Mouse (Mus musculus) forebrain, embryonic 10.5 days (tissue): ENCODE measurements around the gene Ccdc157. TPM values are rescaled to one million over a fixed set of nuclear protein-coding genes. Genes with fewer than 3 reads are reported as not detected.
A peak's percentile ranks its signal among the peaks of the same experiment; 100 is the strongest.

ENCODE experiments used
- DNase-seq: peaks from one replicate; pipeline ENCODE4 v3.0.0-alpha.2; 2017; ENCODE audit warnings: low spot score; ENCODE audit errors: extremely low spot score
- H3K27ac ChIP-seq: fragments of 300-500 bp; sonication (generic); 2 replicates; pipeline ENCODE4 v1.5.1; 2016; ENCODE audit warnings: mild to moderate bottlenecking
- H3K27me3 ChIP-seq: fragments of 300-500 bp; sonication (generic); 2 replicates; pipeline ENCODE4 v1.6.1; 2016; ENCODE audit warnings: mild to moderate bottlenecking; ENCODE audit not compliant: poor library complexity, severe bottlenecking
- H3K36me3 ChIP-seq: fragments of 300-500 bp; sonication (generic); replicated peaks from 2 replicates; pipeline ENCODE4 v1.6.1; 2016; ENCODE audit warnings: mild to moderate bottlenecking, moderate library complexity
- H3K4me1 ChIP-seq: fragments of 300-500 bp; sonication (generic); 2 replicates; pipeline ENCODE4 v1.6.1; 2016
- H3K4me3 ChIP-seq: fragments of 300-500 bp; sonication (generic); 2 replicates; pipeline ENCODE4 v1.5.1; 2016; ENCODE audit warnings: mild to moderate bottlenecking, moderate library complexity
- H3K9me3 ChIP-seq: fragments of 300-500 bp; sonication (generic); 2 replicates; pipeline ENCODE4 v1.6.1; 2016; ENCODE audit warnings: mild to moderate bottlenecking, moderate library complexity
- WGBS: fragments of 180-500 bp; shearing (Covaris S2); methylation state at CpG from one replicate; pipeline ENCODE4 v1.1.7; 2016; 5-methylcytosine and 5-hydroxymethylcytosine counted together
- polyA plus RNA-seq: library from polyadenylated mRNA; unstranded; fragments of >200 nt; fragmentation: Nextera tagmentation; extraction: Ambion mirVana; gene quantifications from 2 replicates; pipeline ENCODE4 v1.2.1, GENCODE M21; 2016

Gene Ccdc157
- polyA plus RNA-seq, 1 experiment from 2014 or later: 7.8 TPM

DNA sequence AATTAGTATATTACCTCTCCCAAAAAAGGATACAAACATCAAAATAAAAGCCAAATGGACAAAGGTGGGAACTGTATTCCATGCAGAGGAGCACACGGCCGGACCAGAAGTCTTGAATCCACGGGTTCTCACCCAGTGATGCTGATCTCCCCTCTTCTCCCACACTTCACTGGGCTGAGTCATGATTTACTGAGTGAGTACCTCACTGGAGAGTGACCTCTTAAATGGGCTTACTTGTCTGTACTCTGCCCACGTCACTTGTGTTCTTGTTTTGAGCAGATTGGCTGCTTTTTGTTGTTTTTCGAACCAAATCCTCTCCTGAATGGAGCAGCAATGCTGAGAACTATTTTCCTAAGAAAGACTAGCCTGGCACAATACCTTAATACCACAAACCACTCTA, 55.1 kb downstream of the Ccdc157 start:
- no peaks in the 10 kb centered on the region for H3K9me3 ChIP-seq
- no peaks in the 10 kb centered on the region for H3K27me3 ChIP-seq
- 0 out of 2 replicates have a peak, but pooled peaks cover 2% of the 10 kb centered on the region for H3K36me3 ChIP-seq
- WGBS: 85% methylated on average over 5 of the region's 5 CpGs
- DNase-seq: no peak
- H3K4me1 ChIP-seq: no peaks in the 10 kb centered on the region
- H3K27ac ChIP-seq: no peak overlapping the region
- no peak overlapping the region for H3K4me3 ChIP-seq

- Histone ChIP-seq H3K27me3 (no peaks in the 10 kb centered on the region), H3K27ac (no peak overlapping the region), H3K36me3 (0 out of 2 replicates have a peak, but pooled peaks cover 2% of the 10 kb centered on the region), H3K4me3 (no peak overlapping the region), H3K9me3 (no peaks in the 10 kb centered on the region), H3K4me1 (no peaks in the 10 kb centered on the region)
- WGBS: 86% methylated on average over 14 of the region's 14 CpGs
- DNase-seq: no peak
Observed at GRCm38 (mm10) chr11:4103522-4103921, 56.6 kb downstream of the Ccdc157 start.

- Histone ChIP-seq H3K4me1 (peaks cover 14% of the 10 kb centered on the region), H3K36me3 (no peaks in the 10 kb centered on the region), H3K27ac (no peak overlapping the region), H3K27me3 (no peaks in the 10 kb centered on the region), H3K9me3 (no peaks in the 10 kb centered on the region), H3K4me3 (no peak overlapping the region)
- DNase-seq: no peak
- 88% methylated on average over 5 of the region's 5 CpGs for WGBS
Observed at GRCm38 (mm10) chr11:4101851-4102250, 58.2 kb downstream of the Ccdc157 start.

- H3K4me1 ChIP-seq: peaks cover 34% of the 10 kb centered on the region
- no peaks in the 10 kb centered on the region for H3K36me3 ChIP-seq
- DNase-seq: no peak
- H3K9me3 ChIP-seq: no peaks in the 10 kb centered on the region
- H3K27me3 ChIP-seq: no peaks in the 10 kb centered on the region
- 69% methylated on average over 3 of the region's 3 CpGs for WGBS
- no peak overlapping the region for H3K4me3 ChIP-seq
- no peak overlapping the region for H3K27ac ChIP-seq
Observed at GRCm38 (mm10) chr11:4099447-4099846, 60.6 kb downstream of the Ccdc157 start.

GRCm38 (mm10) chr11:4098816-4099215, 61.3 kb downstream of the Ccdc157 start:
- peaks cover 41% of the 10 kb centered on the region for H3K4me1 ChIP-seq

DNA sequence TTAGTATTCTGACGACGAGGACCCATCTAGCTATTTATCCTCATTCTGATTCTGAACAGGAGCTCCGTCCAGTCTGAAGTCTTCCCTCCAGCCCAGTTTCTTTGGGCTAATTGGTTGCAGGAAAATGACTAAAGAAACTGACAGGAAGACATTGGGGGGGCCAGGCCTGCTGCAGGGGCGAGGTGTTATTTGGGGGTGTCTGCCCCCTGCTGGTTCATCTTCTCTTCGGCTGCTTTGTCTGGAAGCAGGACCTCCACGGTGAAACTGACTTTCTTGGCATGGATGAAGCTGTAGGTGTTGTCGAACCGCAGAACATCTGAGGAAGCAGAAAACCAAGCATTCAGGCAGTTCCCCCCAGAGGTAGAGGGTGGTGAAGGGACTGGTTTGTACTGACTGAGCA, 62.0 kb downstream of the Ccdc157 start:
- peaks cover 8% of the 10 kb centered on the region for H3K36me3 ChIP-seq

More at GRCm38 (mm10) chr11:4098816-4099215, 61.3 kb downstream of the Ccdc157 start:
- Histone ChIP-seq H3K27me3 (no peaks in the 10 kb centered on the region), H3K9me3 (no peaks in the 10 kb centered on the region), H3K36me3 (peaks cover 1% of the 10 kb centered on the region; the same call in 1 of the 2 replicates), H3K4me3 (no peak overlapping the region), H3K27ac (no peak overlapping the region)
- no peak for DNase-seq
- WGBS: 89% methylated on average over 7 of the region's 7 CpGs

DNA sequence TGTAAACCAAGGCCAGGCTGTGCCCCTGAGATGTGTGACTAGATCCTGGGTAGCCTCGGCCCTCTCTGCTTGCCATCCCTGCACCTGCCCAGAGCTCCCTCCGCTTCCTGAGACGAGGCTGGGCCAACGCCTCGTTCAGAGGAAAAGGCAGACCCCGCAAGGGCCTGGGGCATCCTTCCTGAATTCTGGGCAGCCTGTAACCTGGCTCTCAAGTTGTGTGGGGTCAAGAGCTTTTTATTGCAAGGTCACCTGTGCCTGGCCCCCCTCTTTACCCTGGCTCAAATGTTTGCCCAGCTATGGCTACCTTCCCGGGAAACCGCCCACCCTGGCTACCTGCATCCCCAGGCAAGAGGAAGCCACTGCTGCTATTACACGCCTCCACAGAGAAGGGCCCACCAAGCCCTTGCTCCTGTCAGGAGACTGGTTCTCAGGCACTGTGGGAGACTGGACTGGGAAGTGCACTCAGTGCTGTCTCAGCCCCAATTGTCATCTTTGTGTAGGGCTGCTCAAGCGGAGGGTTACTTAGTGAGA, 62.9 kb downstream of the Ccdc157 start:
- peak; percentile 30 for DNase-seq
- Histone ChIP-seq H3K27ac (peak overlapping the region; percentile 93), H3K27me3 (no peaks in the 10 kb centered on the region), H3K9me3 (no peaks in the 10 kb centered on the region), H3K36me3 (peaks cover 15% of the 10 kb centered on the region), H3K4me1 (peaks cover 44% of the 10 kb centered on the region), H3K4me3 (peak overlapping the region; percentile 59)
- WGBS: 21% methylated on average over 10 of the region's 10 CpGs

More for the DNA sequence above, 62.0 kb downstream of the Ccdc157 start:
- Histone ChIP-seq H3K9me3 (no peaks in the 10 kb centered on the region), H3K4me3 (no peak overlapping the region), H3K4me1 (peaks cover 44% of the 10 kb centered on the region), H3K27me3 (no peaks in the 10 kb centered on the region), H3K27ac (no peak overlapping the region)
- WGBS: 69% methylated on average over 8 of the region's 8 CpGs
- DNase-seq: no peak

GRCm38 (mm10) chr11:4096054-4096984, 63.8 kb downstream of the Ccdc157 start:
- Histone ChIP-seq H3K27ac (peak overlapping the region; percentile 93), H3K9me3 (0 out of 2 replicates have a peak, but pooled peaks cover under 1% of the 10 kb centered on the region), H3K27me3 (no peaks in the 10 kb centered on the region), H3K36me3 (peaks cover 24% of the 10 kb centered on the region), H3K4me3 (peak overlapping the region; percentile 59), H3K4me1 (peaks cover 44% of the 10 kb centered on the region)
- 3% methylated on average over 45 of the region's 45 CpGs for WGBS
- peak; percentile 98 for DNase-seq

GRCm38 (mm10) chr11:4095171-4096053, 64.7 kb downstream of the Ccdc157 start, which contains the start of gene Mtfp1:
TSS of gene Mtfp1 (minus strand) at chr11:4095445.
- 8% methylated on average over 34 of the region's 34 CpGs for WGBS
- Histone ChIP-seq H3K27me3 (no peaks in the 10 kb centered on the region), H3K4me1 (peaks cover 44% of the 10 kb centered on the region), H3K27ac (peak within 1 kb of the TSS; percentile 93), H3K36me3 (peaks cover 33% of the 10 kb centered on the region), H3K9me3 (peaks cover 8% of the 10 kb centered on the region; the same call in 1 of the 2 replicates), H3K4me3 (peak within 1 kb of the TSS; percentile 59)
- peak; percentile 69 for DNase-seq

- peak; percentile 70 for DNase-seq
- Histone ChIP-seq H3K36me3 (peaks cover 33% of the 10 kb centered on the region), H3K9me3 (peaks cover 8% of the 10 kb centered on the region; the same call in 1 of the 2 replicates), H3K27ac (peak overlapping the region; percentile 93), H3K4me1 (peaks cover 44% of the 10 kb centered on the region), H3K27me3 (no peaks in the 10 kb centered on the region), H3K4me3 (peak overlapping the region; percentile 59)
- 5% methylated on average over 23 of the region's 24 CpGs for WGBS
Observed at GRCm38 (mm10) chr11:4094378-4095170, 65.5 kb downstream of the Ccdc157 start.

DNA sequence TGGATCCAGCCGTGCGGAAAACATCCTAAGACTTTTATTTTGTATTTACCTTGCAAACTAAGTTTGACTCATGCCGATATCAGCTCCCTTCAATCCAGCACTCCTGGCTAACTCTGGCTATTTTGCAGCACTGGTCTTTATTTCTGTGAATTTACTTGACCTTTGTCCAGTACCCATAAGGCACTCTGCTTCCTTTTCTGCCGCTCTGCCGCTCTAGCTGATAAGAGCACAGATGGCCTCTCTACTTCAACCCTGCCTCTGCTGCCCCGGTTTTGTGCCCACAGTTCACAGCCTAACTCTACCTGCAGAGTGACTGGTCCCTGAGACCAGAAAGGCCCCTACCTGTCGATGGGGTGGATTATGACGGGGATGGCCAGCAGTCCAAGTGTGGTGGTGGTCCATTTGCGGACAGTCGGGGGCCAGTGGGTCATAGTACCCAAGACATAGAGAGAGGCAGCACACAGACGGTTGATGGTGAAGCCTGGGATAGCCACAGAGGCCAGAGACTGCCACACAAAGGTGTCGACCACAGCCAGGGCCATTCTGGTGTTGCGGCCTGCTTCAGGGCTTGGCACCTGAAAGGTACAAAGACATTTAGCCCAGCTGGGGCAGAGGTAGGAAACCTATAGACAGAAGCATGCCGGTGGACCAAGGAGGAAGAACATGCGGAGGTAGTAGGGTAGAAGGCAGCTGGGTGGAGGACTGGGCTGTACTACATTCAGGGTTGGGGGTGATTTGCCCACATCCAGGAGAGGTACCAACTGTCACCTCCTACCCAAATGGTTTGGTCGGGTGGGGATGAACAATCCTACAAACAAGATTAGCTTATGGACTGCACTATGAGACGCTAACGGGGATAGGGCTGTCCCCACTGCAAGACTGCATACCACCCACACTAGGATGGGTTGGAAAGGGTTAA, 66.4 kb downstream of the Ccdc157 start:
- WGBS: 90% methylated on average over 18 of the region's 18 CpGs
- DNase-seq: no peak
- H3K4me1 ChIP-seq: peaks cover 44% of the 10 kb centered on the region
- no peaks in the 10 kb centered on the region for H3K27me3 ChIP-seq
- H3K27ac ChIP-seq: no peak overlapping the region
- peak overlapping the region; percentile 59 for H3K4me3 ChIP-seq
- peaks cover 33% of the 10 kb centered on the region for H3K36me3 ChIP-seq
- peaks cover 8% of the 10 kb centered on the region; the same call in 1 of the 2 replicates for H3K9me3 ChIP-seq
